Mouse (Mus musculus): ENCODE results near the gene Aqp8. TPM values are rescaled to one million over a fixed set of nuclear protein-coding genes. Genes with fewer than 3 reads are reported as not detected.

Gene Aqp8
- polyA plus RNA-seq, 1 experiment from 2014 or later: 1.7 TPM

DNA sequence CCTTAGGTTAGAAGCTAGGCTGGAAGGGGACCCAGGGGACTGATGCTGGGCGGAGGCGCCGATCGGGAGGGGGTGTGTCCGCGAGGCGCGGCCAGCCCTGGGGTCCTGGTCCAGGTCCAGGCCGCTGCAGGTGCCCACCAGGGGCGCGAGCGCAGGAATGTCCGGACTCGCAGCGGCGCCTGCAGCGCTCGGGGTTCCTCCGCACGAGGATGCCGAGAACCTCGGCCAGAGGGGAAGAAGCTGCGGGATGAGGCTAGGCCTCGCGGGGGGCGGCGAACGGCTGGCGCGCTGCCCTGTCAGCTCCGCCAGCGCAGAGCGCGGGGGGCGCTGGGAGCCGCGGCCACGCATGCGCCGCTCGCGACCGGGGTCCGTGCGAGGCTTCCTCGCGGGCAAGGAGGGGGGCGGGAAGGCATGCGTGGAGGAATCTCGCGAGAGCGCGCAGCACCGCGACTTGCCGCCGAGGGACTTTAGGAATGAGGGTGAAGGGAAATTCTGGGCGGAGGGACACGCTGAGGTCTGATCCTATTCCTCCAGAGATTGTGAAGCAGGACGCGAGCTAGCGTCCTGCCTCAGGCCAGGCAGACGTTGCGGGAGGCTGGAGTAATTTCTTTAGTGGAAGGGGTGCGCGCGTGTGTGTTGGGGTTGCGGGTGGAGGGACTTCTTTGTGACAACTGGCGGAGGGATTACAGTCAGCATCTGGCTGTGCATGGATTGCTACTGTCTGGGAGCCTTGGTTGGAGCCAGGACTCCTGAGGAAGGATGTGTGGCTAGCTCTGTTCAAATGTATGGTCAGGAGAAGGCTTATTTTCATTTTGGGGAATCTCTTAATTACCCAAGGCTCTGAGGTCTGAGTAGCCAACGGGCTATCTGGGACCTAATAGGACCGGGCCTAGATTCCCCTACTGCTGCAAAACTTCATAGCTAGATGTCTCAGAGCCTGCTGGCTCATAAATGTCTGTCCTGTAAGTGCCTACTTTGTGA is 38.4 kb downstream of the Aqp8 start, which contains the start of gene Zkscan2:
TSS of gene Zkscan2 (minus strand) at position 211 of the 981 bp plus-strand sequence.
- H3K9me3 ChIP-seq: no peaks in the 10 kb centered on the region
- peak within 1 kb of the TSS; percentile 77 for H3K4me3 ChIP-seq
- H3K27me3 ChIP-seq (ENCODE audit: insufficient read depth, poor library complexity, severe bottlenecking): no peaks in the 10 kb centered on the region
- WGBS: under 1% methylated on average over 71 of the region's 71 CpGs
- H3K27ac ChIP-seq: peak within 1 kb of the TSS; percentile 82
- no peaks in the 10 kb centered on the region; the same call in 1 of the 2 replicates for H3K36me3 ChIP-seq
- peak; percentile 86 for DNase-seq (ENCODE audit: low spot score)
- H3K4me1 ChIP-seq: peaks cover 12% of the 10 kb centered on the region; the same call in 1 of the 2 replicates

DNA sequence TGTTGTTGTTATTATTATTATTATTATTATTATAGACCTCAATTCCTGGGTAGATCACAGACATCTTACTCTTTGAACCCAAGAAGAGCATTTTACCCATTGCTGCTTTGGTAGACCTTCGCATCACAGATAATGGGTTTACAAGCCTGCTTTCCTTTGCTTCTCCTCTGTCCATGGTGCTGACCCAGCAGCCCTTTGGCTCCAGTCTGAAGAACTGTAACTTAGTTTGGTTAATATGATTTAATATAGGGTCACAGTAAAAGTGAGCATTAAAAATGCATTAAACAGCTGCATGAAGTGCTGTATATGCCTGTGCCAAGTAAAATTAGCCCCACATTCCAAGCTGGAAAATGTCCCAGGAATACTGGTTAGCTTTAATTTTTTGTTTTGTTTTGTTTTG is 41.3 kb downstream of the Aqp8 start:
- Histone ChIP-seq H3K27me3 (ENCODE audit: insufficient read depth, poor library complexity, severe bottlenecking) (no peaks in the 10 kb centered on the region), H3K27ac (no peak overlapping the region)
- WGBS: 26% methylated on average over 1 of the region's 1 CpGs

DNA sequence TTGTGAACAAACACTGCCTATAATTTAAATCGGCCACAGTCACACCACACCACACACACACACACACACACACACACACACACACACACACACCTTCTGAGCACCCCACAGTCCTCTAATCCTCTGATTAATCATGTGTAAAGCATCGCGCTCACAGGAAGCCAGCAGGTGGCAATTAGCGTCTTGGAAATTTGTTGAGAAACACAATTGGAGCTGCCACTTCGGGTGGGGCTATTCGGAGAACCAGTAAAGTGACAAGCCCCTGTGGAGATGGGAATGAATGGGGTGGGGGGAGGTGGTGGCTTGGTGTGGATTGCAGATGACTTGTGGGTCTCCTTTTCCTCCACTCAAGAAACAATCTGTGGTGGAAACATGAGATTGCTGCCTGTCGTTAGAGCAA is 45.9 kb downstream of the Aqp8 start:
- peaks cover 6% of the 10 kb centered on the region; the same call in 1 of the 2 replicates for H3K9me3 ChIP-seq
- no peaks in the 10 kb centered on the region for H3K27me3 ChIP-seq (ENCODE audit: insufficient read depth, poor library complexity, severe bottlenecking)
- no peak for DNase-seq (ENCODE audit: low spot score)
- no peak overlapping the region for H3K4me3 ChIP-seq
- H3K36me3 ChIP-seq: no peaks in the 10 kb centered on the region
- no peak overlapping the region for H3K27ac ChIP-seq
- WGBS: 71% methylated on average over 7 of the region's 7 CpGs
- no peaks in the 10 kb centered on the region for H3K4me1 ChIP-seq

More for the DNA sequence above, 41.3 kb downstream of the Aqp8 start:
- Histone ChIP-seq H3K4me1 (peaks cover 12% of the 10 kb centered on the region; the same call in 1 of the 2 replicates), H3K9me3 (peaks cover 6% of the 10 kb centered on the region; the same call in 1 of the 2 replicates), H3K36me3 (no peaks in the 10 kb centered on the region), H3K4me3 (no peak overlapping the region)
- DNase-seq (ENCODE audit: low spot score): no peak

Other genes with a start within 250 kb of the Aqp8 start
- gene Slc5a11, start 247.5 kb upstream of the Aqp8 start, polyA plus RNA-seq (2016; fragmentation: Nextera tagmentation; extraction: Ambion mirVana): 0.28 and 0.50 TPM in 2 replicates
- gene Lcmt1, start 92.5 kb upstream of the Aqp8 start, polyA plus RNA-seq (2016; fragmentation: Nextera tagmentation; extraction: Ambion mirVana): 42.7 and 50.2 TPM in 2 replicates
- gene Arhgap17, start 92.4 kb upstream of the Aqp8 start, polyA plus RNA-seq (2016; fragmentation: Nextera tagmentation; extraction: Ambion mirVana): 24.0 and 27.0 TPM in 2 replicates
- 1.9 and 2.9 TPM in 2 replicates for gene Zkscan2, start 38.2 kb downstream of the Aqp8 start, polyA plus RNA-seq (2016; fragmentation: Nextera tagmentation; extraction: Ambion mirVana)